Mouse (Mus musculus) forelimb bud, embryonic 11.5 days (tissue): ENCODE results near the gene St6galnac6.

Experiments
- DNase-seq: peaks from one replicate; pipeline ENCODE4 v3.0.0-alpha.2; 2012; ENCODE audit warnings: low read depth, low spot score

St6galnac6 gene

GRCm38 (mm10) chr2:32599409-32599808 lies at the start of gene St6galnac6:
Gene St6galnac6 (plus strand): TSS chr2:32599709.
- no peak for DNase-seq

- no peak for DNase-seq
Observed at GRCm38 (mm10) chr2:32549764-32550163, 49.7 kb upstream of the St6galnac6 start.

DNA sequence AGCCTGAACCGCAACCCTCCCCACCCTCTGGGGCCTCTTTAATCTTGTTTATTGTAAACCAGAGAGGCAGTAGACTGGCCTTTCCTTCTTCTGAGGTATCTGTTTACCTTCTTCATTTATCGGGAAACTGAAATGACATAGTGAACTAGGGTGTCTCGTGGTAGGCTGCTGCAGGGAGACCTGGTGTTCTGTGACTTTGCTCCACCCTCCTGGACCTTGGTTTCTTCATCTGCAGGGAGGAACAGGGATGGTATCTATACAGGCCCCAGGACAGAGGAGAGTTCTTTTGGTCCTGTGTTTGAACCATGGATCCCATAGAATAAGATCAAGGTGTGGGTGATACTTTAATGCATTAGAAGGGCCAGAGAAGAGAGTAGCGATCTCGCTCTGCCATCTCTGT lies 48.3 kb upstream of the St6galnac6 start:
- no peak for DNase-seq

DNA sequence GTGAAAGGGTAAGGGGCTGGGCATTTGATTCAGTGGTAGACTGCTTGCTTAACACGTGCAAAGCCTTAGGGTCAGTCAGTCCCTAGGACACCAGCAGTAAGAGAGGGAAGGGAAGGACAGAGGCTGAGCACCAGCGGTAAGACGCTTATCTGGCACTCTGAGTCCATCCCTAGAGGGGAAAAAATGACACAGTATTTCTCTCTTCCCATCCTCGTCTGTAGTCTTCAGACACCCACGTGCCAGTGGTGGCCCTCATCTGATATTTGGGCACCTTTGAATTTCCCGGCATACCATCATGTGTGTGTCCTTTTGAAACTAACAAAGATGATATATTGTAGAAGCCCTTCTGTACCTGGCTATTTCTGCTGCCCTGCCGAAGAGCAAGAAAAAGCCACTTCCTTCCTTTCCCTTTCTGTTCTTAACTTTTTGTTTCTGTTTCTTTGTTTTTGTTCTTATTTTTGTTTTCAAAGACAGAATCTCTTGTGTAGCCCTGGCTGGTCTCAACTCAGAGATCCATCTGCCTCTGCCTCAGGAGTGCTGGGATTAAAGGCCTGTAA lies 45.8 kb upstream of the St6galnac6 start:
- no peak for DNase-seq

DNA sequence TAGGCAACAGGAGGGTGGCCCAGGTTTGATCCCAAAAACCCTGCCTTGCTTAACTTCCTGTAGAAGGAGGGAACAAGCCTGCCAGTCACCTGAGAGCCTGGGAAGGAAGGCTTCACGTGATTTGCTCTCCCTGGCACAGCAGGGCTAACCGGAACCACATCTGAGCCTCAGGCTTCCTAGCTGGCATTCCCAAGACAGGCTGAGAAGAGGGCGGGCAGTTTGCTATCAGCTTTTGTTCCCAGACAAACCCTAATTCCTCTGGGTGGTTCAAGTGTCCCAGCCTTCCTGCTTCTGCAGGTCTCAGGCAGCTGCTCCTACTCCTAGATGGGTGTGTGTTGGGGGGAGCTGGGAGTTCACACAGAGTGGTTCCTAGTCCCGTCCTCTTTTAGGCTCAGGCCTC lies 44.0 kb upstream of the St6galnac6 start:
- no peak for DNase-seq

GRCm38 (mm10) chr2:32556019-32556418 lies 43.5 kb upstream of the St6galnac6 start:
- no peak for DNase-seq

DNA sequence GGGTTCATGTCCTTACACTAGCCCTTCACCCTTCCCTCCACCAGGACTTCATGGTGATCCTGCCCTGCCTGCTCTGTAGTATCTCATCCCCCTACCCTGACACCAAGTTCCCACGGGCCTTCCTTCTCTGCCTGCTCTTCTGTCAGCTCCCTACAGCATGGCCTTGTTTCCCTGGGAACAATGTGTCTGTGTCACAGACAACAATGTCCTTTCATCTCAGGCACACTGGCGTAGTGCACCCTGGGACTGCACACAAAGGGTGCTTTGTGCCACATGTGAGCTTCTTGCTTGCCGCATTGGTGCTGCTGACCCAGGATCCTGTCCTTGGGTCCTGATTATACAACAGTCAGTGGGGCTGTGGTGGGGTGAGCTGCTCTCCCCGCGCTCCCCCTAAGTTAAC lies 39.9 kb upstream of the St6galnac6 start:
- DNase-seq, result no peak

GRCm38 (mm10) chr2:32566536-32567063 lies 32.9 kb upstream of the St6galnac6 start:
- peak; percentile 80 for DNase-seq

- DNase-seq, result no peak
Observed at GRCm38 (mm10) chr2:32568149-32568548, 31.4 kb upstream of the St6galnac6 start.

GRCm38 (mm10) chr2:32568941-32569340 lies 30.6 kb upstream of the St6galnac6 start:
- no peak for DNase-seq

DNA sequence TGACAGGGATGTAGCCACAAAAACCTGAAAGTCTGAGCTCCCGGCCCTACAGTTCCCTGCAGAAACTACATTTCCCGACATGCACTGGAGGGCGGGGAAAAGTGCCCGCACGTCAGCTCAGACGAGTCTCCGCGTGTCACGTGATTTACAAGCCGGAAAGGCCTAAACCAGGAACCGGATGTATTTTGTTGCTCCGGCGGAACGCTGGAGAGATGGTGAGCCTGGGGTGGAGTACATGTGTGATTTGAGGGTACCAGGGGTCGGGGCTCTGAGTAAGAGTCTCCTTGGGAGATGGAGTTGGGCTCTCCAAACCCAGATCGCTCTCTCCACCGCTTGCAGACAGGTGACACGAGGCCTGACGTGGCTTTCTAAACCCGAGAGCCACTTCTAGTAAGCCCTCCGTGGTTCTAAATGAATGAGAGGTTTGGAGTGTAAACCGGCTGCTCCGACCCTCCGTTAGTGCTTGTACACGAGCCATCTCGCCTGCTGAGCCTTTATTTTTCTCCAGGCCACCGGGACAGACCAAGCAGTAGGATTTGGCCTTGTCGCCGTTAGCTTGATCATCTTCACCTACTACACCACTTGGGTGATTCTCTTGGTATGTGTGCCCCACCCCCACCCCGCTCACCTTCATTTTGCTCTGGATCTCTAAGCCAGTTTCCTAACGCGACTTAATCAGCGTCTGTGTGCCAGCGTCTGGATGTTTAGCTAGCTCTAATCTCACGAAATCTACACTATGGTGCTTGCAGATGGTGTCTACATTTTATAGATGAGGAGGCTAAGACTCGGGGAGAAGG lies 28.6 kb upstream of the St6galnac6 start, which contains the start of gene Dpm2:
TSS of gene Dpm2 (plus strand) at position 161 of the 797 bp plus-strand sequence.
- DNase-seq, result peak; percentile 90

DNA sequence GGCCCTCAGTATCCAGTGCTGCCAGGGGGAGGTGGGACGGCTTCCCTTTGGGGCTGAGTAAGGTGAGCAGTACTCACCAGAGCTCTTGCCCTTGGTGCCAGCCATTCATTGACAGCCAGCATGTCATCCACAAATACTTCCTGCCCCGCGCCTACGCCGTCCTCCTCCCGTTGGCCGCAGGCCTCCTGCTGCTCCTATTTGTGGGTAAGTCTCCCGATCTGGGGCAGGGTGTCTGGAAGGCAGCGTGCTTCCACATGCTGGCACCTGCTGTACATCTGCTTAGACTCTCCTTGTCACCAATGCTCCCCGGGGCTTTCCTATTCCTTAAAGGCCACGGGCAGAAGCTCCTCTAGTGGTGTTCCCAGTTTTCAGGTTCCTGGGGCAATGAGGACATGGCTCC lies 27.3 kb upstream of the St6galnac6 start:
- no peak for DNase-seq

- DNase-seq, result no peak
Observed at GRCm38 (mm10) chr2:32574497-32574896, 25.0 kb upstream of the St6galnac6 start, which contains the start of gene Pip5kl1. Gene Pip5kl1 (plus strand): TSS chr2:32574797.

GRCm38 (mm10) chr2:32574901-32575585 lies 24.5 kb upstream of the St6galnac6 start:
- peak; percentile 56 for DNase-seq

DNA sequence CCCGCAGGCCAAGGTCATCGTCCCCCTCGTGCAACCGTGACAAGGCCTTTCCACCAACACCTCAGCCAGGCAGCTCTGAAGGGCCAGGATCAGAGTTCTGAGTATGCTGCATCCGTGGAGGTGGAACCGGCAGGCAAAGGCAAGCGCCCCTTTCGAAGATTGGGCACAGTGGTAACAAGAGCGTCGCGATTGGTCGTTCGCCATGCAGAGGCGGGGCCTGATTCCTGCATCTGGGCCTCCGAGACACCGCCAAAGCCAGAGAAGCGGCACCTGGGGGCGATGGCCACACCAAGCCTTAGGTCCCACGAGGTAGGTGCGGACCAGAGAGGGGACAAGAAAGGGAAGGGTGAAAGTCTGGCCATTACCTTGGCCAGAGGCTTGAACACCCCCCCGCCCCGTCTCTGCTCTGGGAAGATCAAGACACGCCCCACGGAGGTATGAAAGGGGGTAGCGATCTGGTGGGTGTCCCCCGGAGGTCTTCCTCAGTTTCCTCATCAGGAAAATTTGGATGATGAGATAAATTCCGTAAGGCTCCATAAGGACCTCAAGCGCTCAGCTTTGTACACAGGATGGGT lies 23.8 kb upstream of the St6galnac6 start, which contains the start of gene 9430097D07Rik:
TSS of gene 9430097D07Rik (minus strand) at position 99 of the 575 bp plus-strand sequence.
- peak; percentile 75 for DNase-seq

- DNase-seq, result no peak
Observed at GRCm38 (mm10) chr2:32576532-32576931, 23.0 kb upstream of the St6galnac6 start.

- no peak for DNase-seq
Observed at GRCm38 (mm10) chr2:32578146-32579046, 21.1 kb upstream of the St6galnac6 start.

DNA sequence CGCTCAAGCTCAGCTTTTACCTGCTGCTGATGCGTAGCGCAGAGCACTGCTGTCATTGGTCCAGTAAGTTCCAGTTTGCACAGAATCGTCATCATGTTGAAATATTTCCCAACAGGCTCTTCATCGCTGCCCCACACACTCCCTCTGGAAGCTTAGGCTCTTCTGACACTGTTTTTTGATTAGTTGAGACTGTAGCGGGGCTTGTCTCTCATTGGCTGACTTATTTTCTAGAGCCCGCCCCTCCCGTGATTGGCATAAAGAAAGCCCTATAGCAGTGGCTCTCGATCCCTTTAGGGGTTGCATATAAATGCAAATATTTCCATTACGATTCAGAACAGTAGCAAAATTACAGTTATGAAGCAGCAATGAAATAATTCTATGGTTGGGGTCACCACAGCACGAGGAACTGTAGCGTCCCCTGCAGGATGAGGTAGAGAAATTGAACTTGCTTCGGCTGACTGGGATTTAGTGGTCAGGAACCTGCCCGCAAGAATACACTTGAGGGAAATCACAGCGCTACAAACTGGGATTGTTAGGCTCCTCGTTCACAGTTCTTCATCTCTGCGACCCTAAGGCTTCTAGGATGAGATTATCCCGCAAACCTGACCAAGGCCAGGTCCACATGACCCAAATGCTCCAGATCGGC lies 17.9 kb upstream of the St6galnac6 start:
- DNase-seq, result peak; percentile 46

- DNase-seq, result peak; percentile 89
Observed at GRCm38 (mm10) chr2:32582830-32583799, 16.4 kb upstream of the St6galnac6 start.
